Mouse (Mus musculus): ENCODE measurements around the gene Dcps.

Gene Dcps

DNA sequence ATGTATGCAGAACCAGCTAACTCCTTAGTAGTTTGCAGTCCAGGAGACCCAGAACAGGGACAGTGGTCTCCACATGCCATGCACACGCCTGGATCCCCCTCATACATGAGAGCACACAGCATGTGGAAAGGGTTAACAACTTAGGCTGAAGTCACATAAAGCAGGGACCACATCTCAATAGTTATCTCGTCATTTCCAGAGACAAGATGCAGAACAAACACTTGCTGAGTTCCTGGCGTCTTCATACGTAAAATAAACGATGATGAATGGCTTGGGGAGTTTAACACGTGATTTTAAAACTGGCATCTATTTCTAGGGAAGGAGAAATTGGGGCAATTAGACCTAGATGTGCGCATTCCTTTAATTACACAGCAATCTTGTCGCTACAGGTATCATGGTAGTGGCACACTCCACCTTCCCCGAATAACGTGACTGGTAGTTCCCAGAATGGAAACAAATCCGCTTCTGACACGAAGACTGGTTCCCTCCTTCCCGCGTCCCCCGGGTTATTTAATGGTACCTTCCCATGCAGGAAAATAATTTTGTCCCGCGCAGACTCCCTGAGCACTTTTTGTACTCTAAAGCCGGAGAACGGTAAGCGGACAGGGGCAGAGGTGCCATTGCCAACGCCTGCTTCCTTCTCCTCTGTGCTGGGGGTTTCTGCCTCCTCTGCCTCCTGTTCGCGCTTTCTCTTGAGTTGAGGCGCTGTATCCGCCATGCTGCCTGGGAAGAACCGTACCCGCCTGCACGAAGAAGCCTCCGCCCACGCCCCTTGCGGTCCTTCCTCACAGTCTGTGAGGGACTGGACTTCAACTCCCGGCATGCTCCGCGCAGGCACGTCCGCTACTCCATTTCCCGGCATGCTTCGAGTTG is at the start of gene Dcps:
Dcps (minus strand) TSS at position 811 of the 873 bp plus-strand sequence.
- peak; percentile 84 for DNase-seq (ENCODE audit: low spot score)

- DNase-seq (ENCODE audit: low spot score), result no peak
These were observed 47.6 kb upstream of the Dcps start for GRCm38 (mm10) chr9:35223466-35223865.

GRCm38 (mm10) chr9:35217963-35218362 is 42.1 kb upstream of the Dcps start:
- DNase-seq (ENCODE audit: low spot score), result no peak

DNA sequence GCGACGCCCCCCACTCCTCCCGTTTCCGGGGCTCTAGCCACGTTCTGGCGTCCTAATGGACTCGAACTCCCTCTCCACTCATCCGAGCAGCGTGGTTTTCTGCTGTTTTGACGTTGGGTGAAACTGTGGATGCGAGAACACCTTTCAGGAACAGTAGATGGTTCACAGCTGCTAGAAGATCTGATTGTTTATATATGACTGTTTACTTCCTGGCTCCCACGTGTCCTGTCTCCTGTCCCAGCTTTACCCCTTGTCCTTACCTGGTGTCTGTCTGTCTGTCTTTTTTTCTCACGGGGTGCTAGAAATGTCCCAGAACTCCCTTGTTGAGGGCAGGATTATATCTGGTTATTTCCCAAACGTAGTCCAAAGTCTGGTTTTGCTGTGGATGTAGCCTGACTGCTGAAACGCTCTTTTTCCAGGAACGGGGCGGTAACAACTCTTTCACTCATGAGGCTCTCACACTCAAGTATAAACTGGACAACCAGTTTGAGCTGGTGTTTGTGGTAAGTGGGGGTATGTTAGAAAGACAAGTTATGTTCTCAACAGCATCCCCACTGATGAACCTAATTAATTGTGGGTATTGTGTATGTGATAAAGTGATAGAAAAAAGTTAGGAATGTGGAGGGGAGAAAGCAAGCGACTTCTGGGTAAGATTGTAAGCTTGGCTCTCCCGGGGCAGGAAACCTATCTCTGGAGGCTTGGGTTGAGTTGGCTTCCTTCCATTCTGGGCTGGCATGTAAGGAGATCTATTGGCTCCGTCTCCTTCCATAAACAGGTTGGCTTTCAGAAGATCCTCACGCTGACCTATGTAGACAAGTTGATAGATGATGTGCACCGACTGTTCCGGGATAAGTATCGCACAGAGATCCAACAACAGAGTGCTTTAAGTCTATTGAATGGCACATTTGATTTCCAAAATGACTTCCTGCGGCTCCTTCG is 36.0 kb upstream of the Dcps start:
- peak; percentile 22 for DNase-seq (ENCODE audit: low spot score)

GRCm38 (mm10) chr9:35210542-35211474 is 34.9 kb upstream of the Dcps start, which contains the start of gene Foxred1:
Gene Foxred1 (minus strand): TSS chr9:35211055.
- peak; percentile 99 for DNase-seq (ENCODE audit: low spot score)

DNA sequence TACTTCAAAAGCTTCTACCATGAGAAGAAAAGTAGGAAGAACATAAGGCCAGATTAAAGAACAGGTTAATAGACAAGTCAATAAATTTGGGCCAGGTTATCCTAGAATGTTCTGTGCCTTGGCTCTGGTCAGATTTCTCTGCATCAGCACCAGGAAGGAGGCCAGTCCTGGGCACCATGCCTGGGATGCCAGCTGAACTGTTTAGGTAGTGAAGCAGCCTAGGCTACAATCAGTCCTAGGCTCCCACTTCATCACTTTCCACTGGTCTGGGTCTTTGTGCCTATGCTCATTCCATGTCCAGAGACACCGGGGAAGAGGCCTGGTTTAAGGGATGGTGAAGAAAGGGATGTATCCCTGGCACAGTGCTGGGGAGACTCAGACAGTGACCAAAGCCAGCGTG is 28.6 kb upstream of the Dcps start:
- no peak for DNase-seq (ENCODE audit: low spot score)

DNA sequence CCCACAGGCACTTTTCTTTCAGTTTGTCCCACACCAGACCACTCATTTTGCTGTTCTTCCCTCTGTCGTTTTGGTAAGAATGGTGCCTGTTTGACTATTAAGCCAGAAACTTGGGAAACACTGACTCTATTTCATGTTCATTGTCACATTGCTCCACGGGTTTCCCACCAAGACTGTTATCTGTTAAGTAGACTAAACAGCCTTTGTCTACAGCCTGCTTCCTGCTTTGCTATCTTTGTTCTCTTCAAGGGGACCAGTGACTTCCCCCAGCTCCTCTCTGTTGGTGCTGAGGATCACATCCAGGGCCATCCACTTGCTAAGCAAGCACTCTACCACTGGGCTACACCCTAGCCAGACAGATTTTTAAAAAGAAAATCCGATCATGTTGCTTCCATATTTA is 27.7 kb upstream of the Dcps start:
- DNase-seq (ENCODE audit: low spot score), result no peak

GRCm38 (mm10) chr9:35200529-35201060 is 24.7 kb upstream of the Dcps start:
- DNase-seq (ENCODE audit: low spot score), result no peak

- DNase-seq (ENCODE audit: low spot score), result peak; percentile 85
These were observed 24.1 kb upstream of the Dcps start, which contains the start of the genes Srpr and Tirap for GRCm38 (mm10) chr9:35199772-35200471. Gene Srpr (plus strand): TSS chr9:35200175. Gene Tirap (minus strand): TSS chr9:35200291.

- DNase-seq (ENCODE audit: low spot score), result no peak
These were observed 23.3 kb upstream of the Dcps start for GRCm38 (mm10) chr9:35198945-35199771.

GRCm38 (mm10) chr9:35198351-35198750 is 22.5 kb upstream of the Dcps start:
- DNase-seq (ENCODE audit: low spot score), result no peak

DNA sequence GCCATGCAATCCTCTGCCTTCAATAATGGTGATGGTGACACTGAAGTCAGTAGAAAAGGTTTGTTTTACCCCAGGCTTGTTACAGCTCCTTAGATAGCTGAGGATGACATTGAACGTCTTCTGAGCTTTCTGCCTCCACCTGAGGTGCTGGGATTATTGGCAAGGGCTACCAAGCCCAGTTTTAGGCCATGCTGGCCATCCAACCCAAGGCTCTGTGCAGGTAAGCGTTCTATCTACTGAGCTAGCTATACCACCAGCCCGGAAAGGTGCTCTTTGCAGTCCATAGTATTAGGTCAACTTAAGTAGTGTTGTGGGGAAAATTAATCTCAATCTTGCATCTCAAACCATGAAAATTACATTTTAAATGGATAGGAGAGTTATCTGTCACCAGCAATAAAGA is 21.8 kb upstream of the Dcps start:
- DNase-seq (ENCODE audit: low spot score), result no peak

- DNase-seq (ENCODE audit: low spot score), result no peak
These were observed 18.2 kb upstream of the Dcps start for GRCm38 (mm10) chr9:35194048-35194447.

- no peak for DNase-seq (ENCODE audit: low spot score)
These were observed 17.2 kb upstream of the Dcps start for GRCm38 (mm10) chr9:35192983-35193542.

DNA sequence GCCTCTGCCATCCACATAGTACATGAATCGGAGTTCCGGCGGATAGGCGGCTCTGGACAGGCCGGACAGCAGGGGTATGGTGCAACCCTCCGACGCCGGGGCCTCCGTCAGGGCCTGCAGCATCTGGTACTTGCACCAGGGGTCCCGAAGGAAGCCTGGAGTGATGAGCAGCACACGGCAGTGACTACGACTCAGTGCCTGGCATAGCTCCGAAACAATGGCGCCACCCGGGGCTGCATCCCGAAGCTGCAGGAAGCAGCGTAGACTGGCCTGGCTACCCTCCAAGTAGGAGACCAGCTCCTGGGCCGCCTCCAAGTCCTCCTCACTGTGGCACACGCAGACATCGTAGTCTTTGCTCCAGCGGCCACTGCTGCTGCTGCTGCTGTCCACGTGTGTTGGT is 12.8 kb upstream of the Dcps start:
- peak; percentile 32 for DNase-seq (ENCODE audit: low spot score)

GRCm38 (mm10) chr9:35187351-35187903 is 11.6 kb upstream of the Dcps start:
- DNase-seq (ENCODE audit: low spot score), result no peak

DNA sequence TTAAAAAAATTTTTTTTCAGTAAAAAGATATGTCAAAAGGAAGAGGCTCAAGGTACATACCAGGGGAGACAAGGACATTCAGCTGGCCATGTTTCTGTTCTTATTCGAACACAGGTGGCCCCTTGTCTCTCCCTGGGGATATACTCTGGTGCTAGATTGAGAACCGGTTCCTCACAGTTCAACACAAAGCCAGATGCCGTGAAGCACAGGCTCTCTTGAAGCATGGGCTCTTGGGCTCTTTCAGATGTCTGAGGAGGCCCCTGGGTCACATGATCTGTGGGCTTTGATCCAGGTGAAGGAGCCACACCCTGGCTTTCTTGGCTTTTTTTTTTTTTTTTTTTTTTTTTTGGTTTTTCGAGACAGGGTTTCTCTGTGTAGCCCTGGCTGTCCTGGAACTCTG is 10.6 kb upstream of the Dcps start:
- DNase-seq (ENCODE audit: low spot score), result no peak

DNA sequence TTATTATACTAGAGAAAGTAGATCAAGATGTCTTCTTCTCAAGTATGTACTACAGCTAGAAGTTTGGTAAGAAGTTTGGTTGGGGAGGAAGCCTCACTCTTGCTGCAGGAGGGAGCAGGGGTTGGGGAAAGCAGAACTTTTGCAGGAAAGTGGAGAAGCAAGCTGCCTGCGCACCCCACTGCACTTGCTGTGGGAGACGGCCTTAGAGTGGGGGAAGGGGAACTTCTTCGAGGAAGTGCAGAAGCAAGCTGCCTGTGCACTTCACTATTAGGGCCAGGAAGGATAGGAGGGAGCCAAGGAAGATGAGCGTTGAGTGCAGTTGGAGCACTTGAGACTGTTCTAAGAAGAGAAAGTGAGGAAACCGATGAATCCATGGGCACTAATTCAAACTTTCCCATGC is 7.5 kb upstream of the Dcps start:
- no peak for DNase-seq (ENCODE audit: low spot score)

DNA sequence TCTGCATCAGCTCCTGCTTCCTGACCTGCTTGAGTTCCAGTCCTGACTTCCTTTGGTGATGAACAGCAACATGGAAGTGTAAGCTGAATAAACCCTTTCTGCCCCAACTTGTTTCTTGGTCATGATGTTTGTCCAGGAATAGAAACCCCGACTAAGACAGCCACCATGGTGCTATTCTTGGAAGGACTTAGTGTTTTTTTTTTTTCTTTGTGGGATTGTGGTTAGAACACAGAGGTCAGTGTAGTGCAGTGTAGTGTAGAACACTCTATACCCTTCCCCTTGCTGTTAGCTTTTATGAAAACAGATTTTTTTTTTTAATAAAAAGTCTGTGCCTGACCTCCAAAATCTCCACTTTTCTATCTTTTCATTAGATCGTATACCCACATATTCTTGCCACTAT is 7.0 kb upstream of the Dcps start:
- DNase-seq (ENCODE audit: low spot score), result no peak

Data from adipocyte (in vitro differentiated cells).